Mouse (Mus musculus): Measurements from ENCODE around the gene Nlrp10. TPM values are rescaled to one million over a fixed set of nuclear protein-coding genes. Genes with fewer than 3 reads are reported as not detected.

Gene Nlrp10
- total RNA-seq, 2 experiments from 2014 or later: 13.7 to 19.5 TPM

DNA sequence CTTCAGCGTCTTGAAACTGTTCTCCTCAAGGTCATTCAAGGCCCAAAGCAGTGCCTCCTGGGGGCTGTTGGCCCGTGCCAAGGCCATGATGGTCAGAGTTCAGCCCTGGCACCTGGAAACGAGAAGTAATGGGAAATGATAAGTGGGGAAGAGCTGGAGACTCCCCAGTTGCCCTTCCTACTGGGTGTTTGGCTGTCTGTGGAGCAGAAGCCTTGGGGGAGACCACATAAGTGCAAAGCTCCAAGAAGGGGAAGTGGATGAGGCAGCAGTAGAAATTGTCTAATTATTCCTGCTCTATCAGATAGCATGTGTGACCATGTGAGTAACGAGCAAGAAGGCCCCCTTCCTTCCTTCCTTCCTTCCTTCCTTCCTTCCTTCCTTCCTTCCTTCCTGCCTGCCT is 2.9 kb downstream of the Nlrp10 start:
- DNase-seq: no peak
- intact Hi-C loops (cut with DNase I): no loop called here

GRCm38 (mm10) chr7:108903969-108904368 is 26.0 kb downstream of the Nlrp10 start:
- intact Hi-C loops (cut with DNase I): no loop called here
- no peak for DNase-seq

- DNase-seq: no peak
- intact Hi-C loops (cut with DNase I): no loop called here
Observed at GRCm38 (mm10) chr7:108894320-108894719, 35.7 kb downstream of the Nlrp10 start, which contains the start of gene Olfr519. Olfr519 (minus strand) TSS chr7:108894420.

DNA sequence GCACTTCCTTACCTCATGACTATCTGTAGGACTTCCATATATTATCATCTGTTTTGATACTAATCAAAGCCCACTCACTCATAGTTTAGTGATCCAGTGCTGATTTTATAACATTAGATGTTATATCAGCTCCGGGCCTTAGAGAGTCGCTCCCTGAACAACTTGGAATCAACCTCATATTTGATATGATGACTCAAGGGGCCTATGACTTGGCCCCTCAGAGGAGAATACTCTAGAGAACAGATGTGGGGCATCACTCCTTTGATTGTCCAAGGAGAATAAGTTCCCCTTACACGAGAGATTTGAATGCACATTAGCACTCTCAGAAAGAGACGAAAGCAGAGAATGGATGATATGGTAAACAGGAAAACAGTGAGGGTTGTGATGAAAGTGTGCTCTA is 45.1 kb downstream of the Nlrp10 start, which contains the start of gene Olfr518:
TSS of gene Olfr518 (minus strand) at position 101 of the 400 bp plus-strand sequence.
- no peak for DNase-seq
- intact Hi-C loops (cut with DNase I): no loop called here

DNA sequence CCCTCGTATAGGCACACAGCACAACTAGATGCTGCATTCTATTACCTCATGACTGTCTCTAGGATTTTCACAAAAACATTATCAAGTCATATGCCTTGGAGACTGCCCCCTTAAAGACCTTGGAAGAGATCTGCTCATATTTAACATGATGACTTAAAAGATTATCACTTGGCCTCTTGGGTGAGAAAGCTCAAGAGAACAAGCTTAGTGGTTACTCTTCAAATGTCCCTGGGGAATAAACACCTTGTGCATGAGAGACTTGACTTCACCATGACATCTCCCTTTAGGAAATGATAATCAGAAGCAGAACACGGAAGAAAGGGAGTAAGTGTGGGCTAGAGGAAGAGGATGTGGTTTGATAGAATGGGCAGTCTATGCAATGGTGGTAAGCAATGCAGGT is 57.7 kb downstream of the Nlrp10 start, which contains the start of gene Olfr517:
TSS of gene Olfr517 (minus strand) at position 101 of the 400 bp plus-strand sequence.
- intact Hi-C loops (cut with DNase I): no loop called here
- no peak for DNase-seq

Other genes with a start within 250 kb of the Nlrp10 start
- not detected for gene Olfr512, start 216.9 kb downstream of the Nlrp10 start, total RNA-seq (2021)
- not detected for gene Olfr513, start 179.2 kb downstream of the Nlrp10 start, total RNA-seq (2021)
- gene Olfr514, start 104.2 kb downstream of the Nlrp10 start, total RNA-seq (2021): not detected
- gene Olfr516, start 79.6 kb downstream of the Nlrp10 start, total RNA-seq (2021): not detected
- gene Olfr517, start 57.8 kb downstream of the Nlrp10 start, total RNA-seq (2021): not detected
- not detected for gene Olfr518, start 45.2 kb downstream of the Nlrp10 start, total RNA-seq (2021)
- not detected for gene Olfr519, start 35.8 kb downstream of the Nlrp10 start, total RNA-seq (2021)
- 100 to 1,000 TPM; 112 to 117 TPM for gene Eif3f, start 4.2 kb upstream of the Nlrp10 start, total RNA-seq (2021)
- gene Tub, start 20.2 kb upstream of the Nlrp10 start, total RNA-seq (2021): under 1 TPM; 0.50 to 0.53 TPM
- under 1 TPM; 0.45 to 0.67 TPM for gene Ric3, start 153.2 kb upstream of the Nlrp10 start, total RNA-seq (2021)
- gene Lmo1, start 245.0 kb upstream of the Nlrp10 start, total RNA-seq (2021): 1 to 10 TPM; 2.0 to 2.8 TPM